Mouse (Mus musculus) CD4-positive helper T cell, adult 2 months (primary cell): Measurements from ENCODE around the gene Rgs6.
A peak's percentile ranks its signal among the peaks of the same experiment; 100 is the strongest.

ENCODE experiments used
- DNase-seq: peaks from one replicate; pipeline ENCODE4 v3.0.0-alpha.2; 2012; ENCODE audit warnings: low read depth, missing footprints, low spot score

Gene Rgs6

GRCm38 (mm10) chr12:82972661-82973060 is 384.6 kb downstream of the Rgs6 start:
- DNase-seq: no peak

DNA sequence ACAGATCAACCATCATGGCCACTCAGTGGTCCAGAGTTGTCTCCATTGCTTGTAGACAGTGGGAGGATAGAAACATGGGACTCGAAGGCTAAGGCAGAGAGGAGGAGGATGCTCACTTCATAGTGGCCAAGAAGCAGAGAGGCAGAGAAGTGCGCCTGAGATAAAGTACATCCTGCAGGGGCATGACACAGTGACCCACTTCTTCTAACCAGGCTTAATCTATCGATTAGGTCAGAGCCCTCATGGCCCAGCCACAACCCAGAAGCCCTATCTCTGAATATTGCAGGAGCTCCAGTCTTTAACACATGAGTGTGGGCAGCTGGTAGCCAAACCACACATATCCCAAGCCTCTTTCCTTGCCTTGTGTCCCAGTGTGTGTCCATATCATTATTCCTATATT is 385.7 kb downstream of the Rgs6 start:
- no peak for DNase-seq

GRCm38 (mm10) chr12:82978275-82978674 is 390.2 kb downstream of the Rgs6 start:
- no peak for DNase-seq

DNA sequence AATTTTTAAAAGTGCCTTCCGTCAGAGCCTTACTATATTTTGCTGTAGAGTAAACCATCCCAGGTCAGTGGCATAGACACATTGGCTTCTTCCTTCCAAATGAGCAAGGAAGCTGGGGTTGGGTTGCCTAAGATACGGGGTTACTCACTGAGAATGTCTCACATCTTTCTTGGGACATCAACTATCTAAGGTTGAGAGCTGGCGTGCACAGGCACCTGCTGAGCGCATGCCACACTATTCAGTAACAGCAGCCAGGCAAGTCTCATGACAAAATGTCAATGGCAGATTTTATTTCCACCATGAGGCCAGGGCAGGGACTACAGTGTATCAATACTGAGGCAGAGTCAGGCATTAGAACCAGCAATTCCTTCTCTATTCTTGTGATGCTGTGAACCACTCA is 394.6 kb downstream of the Rgs6 start:
- DNase-seq: no peak

DNA sequence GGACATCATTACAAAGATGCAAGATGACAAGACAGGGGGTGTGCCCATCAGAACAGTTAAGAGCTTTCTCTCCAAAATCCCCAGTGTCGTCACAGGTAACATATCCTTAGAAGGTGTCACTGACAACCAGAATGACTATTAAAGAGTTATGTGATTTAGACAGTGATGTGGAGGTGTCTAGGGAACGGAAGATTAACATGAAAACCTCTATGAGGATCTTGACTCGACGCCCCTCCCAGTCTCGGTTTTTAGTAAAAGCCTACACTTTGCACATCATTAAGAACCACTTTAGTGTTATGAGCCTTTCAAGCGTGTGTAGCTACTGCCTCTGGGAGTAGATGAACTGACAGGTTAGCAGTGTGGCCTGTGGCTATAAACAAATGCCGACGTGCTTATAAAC is 397.2 kb downstream of the Rgs6 start:
- no peak for DNase-seq

- DNase-seq: no peak
Observed at GRCm38 (mm10) chr12:82987661-82988060, 399.6 kb downstream of the Rgs6 start.

DNA sequence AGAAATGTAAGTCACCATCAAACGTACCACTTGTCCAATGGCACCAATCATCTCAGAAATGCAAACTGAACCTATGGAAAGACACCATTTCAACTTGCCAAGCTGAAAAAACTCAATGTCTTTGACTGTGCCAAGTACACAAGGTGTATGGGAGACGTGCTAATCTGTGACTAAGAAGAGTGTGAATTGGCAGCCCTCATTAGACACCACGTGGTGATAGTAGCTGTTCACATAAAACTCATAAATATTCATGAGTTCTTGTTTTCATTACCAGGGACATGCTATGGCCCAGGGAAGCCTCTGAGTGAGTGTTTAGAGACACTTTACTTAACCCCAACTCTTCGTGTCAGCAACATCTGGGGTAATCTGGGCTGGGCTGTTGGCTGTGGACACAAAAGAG is 405.8 kb downstream of the Rgs6 start:
- DNase-seq: no peak

GRCm38 (mm10) chr12:82996775-82997174 is 408.7 kb downstream of the Rgs6 start:
- no peak for DNase-seq

DNA sequence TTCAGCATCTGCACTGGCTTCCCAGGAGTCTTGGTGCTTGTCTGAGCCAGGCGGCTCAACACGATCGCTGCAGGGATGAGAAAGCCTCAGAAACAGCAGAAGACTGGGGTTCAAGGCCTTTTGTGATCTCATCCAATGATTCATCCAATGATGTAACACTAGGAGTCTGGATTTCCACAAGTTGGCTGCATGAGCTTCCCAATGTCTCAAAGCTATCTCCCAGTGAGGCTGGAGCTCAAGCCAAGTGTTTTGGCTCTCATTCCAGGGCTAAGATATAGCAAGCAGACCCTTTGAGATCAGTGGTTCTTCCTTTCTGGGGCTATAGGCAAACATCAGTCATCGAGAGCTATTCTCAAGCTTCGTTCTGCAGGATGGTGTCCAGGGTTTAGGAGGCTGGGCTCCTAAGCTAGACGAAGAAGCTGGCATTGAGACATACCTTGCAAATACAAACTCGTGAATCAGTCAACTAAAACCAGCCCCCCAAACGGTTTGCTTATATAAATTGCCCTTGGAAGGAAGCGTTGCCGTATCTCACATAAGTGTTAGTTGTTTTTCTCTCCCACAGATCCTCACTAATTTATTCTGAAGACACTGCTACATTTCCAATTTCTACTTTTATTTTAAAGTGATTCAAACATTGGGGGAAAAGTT is 410.7 kb downstream of the Rgs6 start:
- no peak for DNase-seq

DNA sequence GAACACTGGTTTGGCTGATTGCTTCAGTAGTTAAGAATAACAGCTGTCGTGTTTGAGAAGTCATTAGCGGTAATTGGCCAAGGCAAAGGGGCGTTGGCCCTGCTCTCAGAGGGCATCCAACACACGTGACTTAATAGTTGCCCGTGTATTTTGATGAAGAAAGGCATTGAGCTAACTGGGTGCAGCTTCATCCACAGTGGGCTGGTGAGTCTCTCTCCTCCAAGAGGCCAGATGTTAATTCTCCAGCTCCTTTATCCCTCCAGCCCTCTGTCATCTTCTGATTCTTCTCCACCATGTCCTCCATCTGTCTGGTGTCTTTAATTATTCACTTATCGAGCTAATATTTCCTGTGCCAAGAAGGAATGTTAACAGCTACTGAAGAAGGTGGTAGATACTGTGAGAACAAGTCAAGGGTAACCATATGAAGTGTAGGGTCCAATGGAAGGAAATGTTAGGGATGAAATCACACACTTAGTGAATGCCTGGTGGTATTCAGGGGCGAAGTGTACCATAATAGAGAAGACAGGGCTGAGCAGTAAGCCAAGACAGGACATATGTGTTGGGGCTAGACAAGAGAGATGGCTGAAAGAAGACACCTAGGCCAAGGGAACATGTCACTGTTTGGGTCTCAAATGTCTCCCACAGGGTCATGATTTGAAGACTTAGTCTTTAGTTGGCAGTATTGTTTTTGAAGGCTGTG is 411.4 kb downstream of the Rgs6 start:
- no peak for DNase-seq

GRCm38 (mm10) chr12:83000033-83000570 is 412.0 kb downstream of the Rgs6 start:
- no peak for DNase-seq

- DNase-seq: no peak
Observed at GRCm38 (mm10) chr12:83000957-83001356, 412.9 kb downstream of the Rgs6 start.

GRCm38 (mm10) chr12:83004014-83004682 is 416.1 kb downstream of the Rgs6 start:
- no peak for DNase-seq

GRCm38 (mm10) chr12:83011056-83011565 is 423.0 kb downstream of the Rgs6 start:
- no peak for DNase-seq

DNA sequence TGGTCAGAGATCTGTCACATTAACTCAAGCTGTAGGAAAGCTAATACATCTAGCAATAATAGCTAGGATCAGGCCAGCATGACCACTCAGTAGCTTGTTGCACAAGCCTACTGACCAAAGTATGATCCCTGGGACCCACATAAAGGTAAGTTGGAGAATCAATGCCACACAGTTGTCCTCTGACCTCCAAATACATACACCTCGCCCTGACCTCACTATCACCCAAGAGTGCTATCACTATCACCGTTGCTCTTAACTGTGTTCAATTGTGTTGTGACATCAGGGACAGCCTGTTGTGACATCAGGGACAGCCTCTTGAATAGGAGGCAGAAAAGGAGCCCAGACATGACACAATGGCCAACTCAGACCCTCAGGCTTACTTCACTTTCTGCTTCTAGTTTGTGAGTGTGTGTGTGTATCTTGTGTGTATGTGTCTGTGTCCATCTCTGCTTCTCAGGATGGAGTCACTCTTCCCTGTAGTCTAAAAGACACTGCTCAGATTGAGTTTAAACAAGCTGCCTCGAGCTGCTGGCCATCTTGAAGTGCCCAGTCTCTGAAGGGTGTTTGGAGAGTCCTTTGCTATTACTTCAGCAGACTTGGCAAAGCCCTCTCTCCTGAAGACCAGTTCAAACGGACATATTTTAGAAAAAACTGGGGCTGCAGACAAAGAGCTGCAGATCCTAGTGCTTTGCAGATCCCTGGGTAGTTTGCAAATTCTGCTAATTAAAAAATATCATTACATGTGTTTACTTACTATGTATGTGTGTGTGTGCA is 426.0 kb downstream of the Rgs6 start:
- no peak for DNase-seq

GRCm38 (mm10) chr12:83014848-83015247 is 426.8 kb downstream of the Rgs6 start:
- no peak for DNase-seq

GRCm38 (mm10) chr12:83015366-83015765 is 427.3 kb downstream of the Rgs6 start:
- no peak for DNase-seq

- no peak for DNase-seq
Observed at GRCm38 (mm10) chr12:83016486-83016885, 428.4 kb downstream of the Rgs6 start.

- DNase-seq: peak; percentile 47
Observed at GRCm38 (mm10) chr12:83018005-83018404, 429.9 kb downstream of the Rgs6 start.

GRCm38 (mm10) chr12:83026985-83027384 is 438.9 kb downstream of the Rgs6 start:
- no peak for DNase-seq

- DNase-seq: no peak
Observed at GRCm38 (mm10) chr12:83033171-83033835, 445.2 kb downstream of the Rgs6 start.
